Mouse (Mus musculus) cerebellum, adult 2 months (tissue): Measurements from ENCODE around the gene Spata31d1b. TPM values are rescaled to one million over a fixed set of nuclear protein-coding genes. Genes with fewer than 3 reads are reported as not detected.
A peak's percentile ranks its signal among the peaks of the same experiment; 100 is the strongest.

Experiments used
- DNase-seq, 2 experiments: peaks; one replicate each; pipeline ENCODE4 v3.0.0; 2021
- H3K27ac ChIP-seq: fragments of 200-500 bp; 2 replicates; pipeline ENCODE4 v1.5.1; 2012; ENCODE audit warnings: low read length, control low read depth, inconsistent platforms; ENCODE audit not compliant: insufficient read depth
- H3K27me3 ChIP-seq: fragments of 200-500 bp; 2 replicates; pipeline ENCODE4 v1.6.1; 2012; ENCODE audit warnings: inconsistent platforms, mild to moderate bottlenecking, low read length, moderate library complexity; ENCODE audit not compliant: control insufficient read depth, insufficient read depth
- H3K4me1 ChIP-seq: fragments of 200-500 bp; 2 replicates; pipeline ENCODE4 v1.6.1; 2011; ENCODE audit warnings: low read length; ENCODE audit not compliant: control insufficient read depth, insufficient read depth
- H3K4me3 ChIP-seq: fragments of 200-500 bp; replicated peaks from 2 replicates; pipeline ENCODE3; 2011; ENCODE audit warnings: mild to moderate bottlenecking, low read depth, low read length, control low read depth; ENCODE audit not compliant: insufficient read depth
- CTCF ChIP-seq: fragments of 200-500 bp; IDR thresholded peaks from 2 replicates; pipeline ENCODE4 v1.5.1; 2011; ENCODE audit warnings: low read depth, mild to moderate bottlenecking, control low read depth, low read length, moderate library complexity, borderline replicate concordance; ENCODE audit not compliant: insufficient read depth
- POLR2A ChIP-seq: fragments of 200-500 bp; IDR thresholded peaks from 2 replicates; pipeline ENCODE4 v1.6.1; 2011; ENCODE audit warnings: low read length, control low read depth, borderline replicate concordance; ENCODE audit not compliant: insufficient read depth
- WGBS: fragments of 180-500 bp; shearing (Covaris S2); methylation state at CpG from one replicate; pipeline ENCODE4 v1.1.7; 2018; 5-methylcytosine and 5-hydroxymethylcytosine counted together
- polyA plus RNA-seq: library from polyadenylated mRNA; depleted of rRNA; stranded (reverse); fragments of >200 nt; gene quantifications from 2 replicates; pipeline ENCODE4 v1.2.3, GENCODE M21; 2012; rRNA removed

Gene Spata31d1b
- polyA plus RNA-seq, 1 experiment: not detected

DNA sequence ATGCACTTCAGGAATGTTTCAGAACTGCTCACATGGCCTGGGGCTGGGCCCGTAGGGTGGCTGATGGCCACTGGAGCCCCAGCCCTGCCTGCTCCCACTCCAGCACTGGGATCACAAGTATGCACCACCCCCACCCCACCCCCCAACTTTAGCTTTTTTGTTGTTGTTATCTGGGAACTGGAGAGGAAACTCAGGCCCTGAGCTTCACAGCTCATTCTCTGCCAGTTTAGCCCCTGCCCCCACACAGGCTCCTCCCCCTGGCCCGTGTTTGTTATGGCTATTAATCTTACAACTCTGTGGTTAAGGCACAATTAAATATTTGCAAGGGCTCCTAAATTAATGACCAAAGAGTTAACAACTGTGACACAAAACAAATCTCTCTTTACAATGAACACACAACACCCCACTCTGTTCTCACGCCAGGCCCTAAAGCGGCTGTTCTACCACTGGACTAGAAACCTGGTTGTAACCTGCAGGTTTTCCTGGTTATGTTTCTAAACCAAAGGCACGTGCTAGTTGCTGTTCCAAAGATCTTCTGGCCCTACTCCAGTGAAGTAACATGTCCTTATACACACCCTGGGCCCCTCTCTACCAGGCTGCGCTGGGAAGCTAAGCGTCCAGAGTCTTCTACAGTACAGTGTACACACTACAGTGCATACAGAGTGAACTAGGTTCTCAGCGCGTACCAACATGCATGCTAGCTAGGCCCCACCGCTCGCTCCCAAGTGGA is 54.9 kb downstream of the Spata31d1b start:
- Histone ChIP-seq H3K4me3 (no peak overlapping the region), H3K27me3 (no peaks in the 10 kb centered on the region), H3K4me1 (peaks cover 18% of the 10 kb centered on the region), H3K27ac (no peak overlapping the region)
- TF ChIP-seq POLR2A (no peak), CTCF (no peak)
- 71% methylated on average over 11 of the region's 11 CpGs for WGBS
- DNase-seq: no peak

- TF ChIP-seq CTCF (no peak), POLR2A (no peak)
- H3K27ac ChIP-seq: no peak overlapping the region
- peak in 1 of 2 experiments; percentile 24 for DNase-seq
- H3K4me3 ChIP-seq: peak overlapping the region; percentile 93
- peaks cover 15% of the 10 kb centered on the region for H3K4me1 ChIP-seq
- 25% methylated on average over 13 of the region's 13 CpGs for WGBS
- H3K27me3 ChIP-seq: no peaks in the 10 kb centered on the region
Observed at GRCm38 (mm10) chr13:59768531-59768930, 56.4 kb downstream of the Spata31d1b start.

Other genes starting within 250 kb of the Spata31d1b start
- gene Agtpbp1, start 127.1 kb upstream of the Spata31d1b start, polyA plus RNA-seq: 103 and 114 TPM in 2 replicates
- 76.9 and 91.6 TPM in 2 replicates for gene Naa35, start 127.0 kb upstream of the Spata31d1b start, polyA plus RNA-seq
- gene Golm1, start 36.5 kb upstream of the Spata31d1b start, polyA plus RNA-seq: 23.3 and 27.8 TPM in 2 replicates
- not detected in 2 replicates for gene 4921517D22Rik, start 18.2 kb upstream of the Spata31d1b start, polyA plus RNA-seq
- 0.03 and 0.25 TPM in 2 replicates for gene Spata31d1a, start 2.0 kb upstream of the Spata31d1b start, polyA plus RNA-seq
- 0.03 TPM in 2 replicates for gene Spata31d1d, start 19.5 kb downstream of the Spata31d1b start, polyA plus RNA-seq
- 0.17 and 0.28 TPM in 2 replicates for gene 1700014D04Rik, start 34.5 kb downstream of the Spata31d1b start, polyA plus RNA-seq
- gene Isca1, start 57.5 kb downstream of the Spata31d1b start, polyA plus RNA-seq: 296 and 301 TPM in 2 replicates
- gene Gm49354, start 70.0 kb downstream of the Spata31d1b start, polyA plus RNA-seq: not detected in 2 replicates
- gene Tut7, start 110.9 kb downstream of the Spata31d1b start, polyA plus RNA-seq: 35.5 and 36.5 TPM in 2 replicates